Mouse (Mus musculus): Measurements from ENCODE around the gene Gyg.

DNA sequence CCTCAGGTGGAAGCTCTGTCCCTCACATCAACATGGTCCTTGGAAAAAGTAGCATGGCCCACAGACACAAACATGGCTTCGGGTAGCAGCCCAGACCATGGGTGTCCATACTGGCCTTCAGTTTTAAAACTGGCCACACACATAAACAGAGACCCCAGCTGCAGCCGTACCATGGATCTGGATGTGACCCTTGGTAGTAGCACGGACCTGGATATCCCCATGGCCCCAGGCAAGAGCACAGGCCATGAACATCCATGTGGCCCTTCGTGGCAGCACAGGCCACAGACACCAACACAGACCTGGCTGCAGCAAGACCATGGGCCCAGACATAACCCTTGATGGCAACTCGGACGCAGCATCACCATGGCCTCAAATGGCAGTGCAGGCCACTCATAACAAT is 17.3 kb upstream of the Gyg start:
- TF ChIP-seq CTCF (conservative IDR thresholded peaks at IDR 0.05; ENCODE audit: insufficient read depth, insufficient read length, low read depth, low read length): no peak
- no peak for TF ChIP-seq POLR2A (IDR thresholded peaks at IDR 0.05; ENCODE audit: low read depth, low read length)
